Mouse (Mus musculus) heart, embryonic 14.5 days (tissue): ENCODE data around the gene Zfp458. TPM values are rescaled to one million over a fixed set of nuclear protein-coding genes. Genes with fewer than 3 reads are reported as not detected.

Source experiments
- polyA plus RNA-seq: library from polyadenylated mRNA; unstranded; fragments of >200 nt; fragmentation: Nextera tagmentation; extraction: Ambion mirVana; gene quantifications from 2 replicates; pipeline ENCODE4 v1.2.1, GENCODE M21; 2014

Zfp458 gene
- polyA plus RNA-seq, 1 experiment from 2014 or later, result 1.6 TPM

Other genes starting within 250 kb of the Zfp458 start
- gene Zfp712, start 217.3 kb downstream of the Zfp458 start, polyA plus RNA-seq, result 3.1 TPM in 2 replicates
- 3.8 and 4.0 TPM in 2 replicates for gene Zfp708, start 180.5 kb downstream of the Zfp458 start, polyA plus RNA-seq
- 1.6 and 2.7 TPM in 2 replicates for gene Gm28557, start 169.9 kb downstream of the Zfp458 start, polyA plus RNA-seq
- gene Rslcan18, start 162.2 kb downstream of the Zfp458 start, polyA plus RNA-seq, result 0.12 and 0.20 TPM in 2 replicates
- gene Zfp759, start 156.8 kb downstream of the Zfp458 start, polyA plus RNA-seq, result 1.3 and 1.7 TPM in 2 replicates
- gene Rsl1, start 105.3 kb downstream of the Zfp458 start, polyA plus RNA-seq, result 3.6 and 3.8 TPM in 2 replicates
- 0.80 and 1.0 TPM in 2 replicates for gene Zfp455, start 84.0 kb downstream of the Zfp458 start, polyA plus RNA-seq
- 0.94 and 1.7 TPM in 2 replicates for gene Zfp457, start 28.0 kb upstream of the Zfp458 start, polyA plus RNA-seq
- 1.2 and 1.4 TPM in 2 replicates for gene Zfp595, start 54.1 kb upstream of the Zfp458 start, polyA plus RNA-seq
- gene Gm28044, start 82.1 kb upstream of the Zfp458 start, polyA plus RNA-seq, result 0.89 and 0.97 TPM in 2 replicates
- gene Zfp953, start 82.1 kb upstream of the Zfp458 start, polyA plus RNA-seq, result 0.72 and 0.93 TPM in 2 replicates
- 0.73 TPM in 1 of 2 replicates, not detected in the other for gene Gm28041, start 97.3 kb upstream of the Zfp458 start, polyA plus RNA-seq
- gene Zfp456, start 97.3 kb upstream of the Zfp458 start, polyA plus RNA-seq, result 1.2 and 1.4 TPM in 2 replicates
- gene Zfp429, start 121.4 kb upstream of the Zfp458 start, polyA plus RNA-seq, result 2.8 and 4.6 TPM in 2 replicates
- gene Zfp459, start 143.0 kb upstream of the Zfp458 start, polyA plus RNA-seq, result 0.36 and 0.49 TPM in 2 replicates
- 4.8 and 5.8 TPM in 2 replicates for gene Zfp874a, start 173.2 kb upstream of the Zfp458 start, polyA plus RNA-seq
- gene Zfp874b, start 205.8 kb upstream of the Zfp458 start, polyA plus RNA-seq, result 2.3 and 2.6 TPM in 2 replicates
- 8.8 and 9.0 TPM in 2 replicates for gene Zfp58, start 222.1 kb upstream of the Zfp458 start, polyA plus RNA-seq
- not detected in 2 replicates for gene Gm26965, start 247.7 kb upstream of the Zfp458 start, polyA plus RNA-seq
- 19.3 and 22.0 TPM in 2 replicates for gene Zfp87, start 247.7 kb upstream of the Zfp458 start, polyA plus RNA-seq